Mouse (Mus musculus) spleen, postnatal 36 days (tissue): ENCODE data around the gene Bcl10.
"Not testable (repeated sequence)": the region's sequence is repeated elsewhere in the genome, so short reads cannot be mapped to it uniquely, and the experiment has no call there.

Experiments used
- DNase-seq, 2 experiments: peaks; one replicate each; pipeline ENCODE4 v3.0.0; 2022; ENCODE audit warnings: low spot score in 2 of 2, mixed read lengths in 1 of 2

The Bcl10 gene

GRCm38 (mm10) chr3:145950815-145951130 lies 28.2 kb downstream of the Bcl10 start:
- no peak for DNase-seq

- DNase-seq, result peak in 1 of 2 experiments; percentile 15
Measured at GRCm38 (mm10) chr3:145951287-145952165, 28.9 kb downstream of the Bcl10 start.

- no peak for DNase-seq
Measured at GRCm38 (mm10) chr3:145952945-145953344, 30.3 kb downstream of the Bcl10 start.

- DNase-seq, result no peak
Measured at GRCm38 (mm10) chr3:145953411-145953810, 30.8 kb downstream of the Bcl10 start.

GRCm38 (mm10) chr3:145959824-145960223 lies 37.2 kb downstream of the Bcl10 start:
- no peak for DNase-seq

DNA sequence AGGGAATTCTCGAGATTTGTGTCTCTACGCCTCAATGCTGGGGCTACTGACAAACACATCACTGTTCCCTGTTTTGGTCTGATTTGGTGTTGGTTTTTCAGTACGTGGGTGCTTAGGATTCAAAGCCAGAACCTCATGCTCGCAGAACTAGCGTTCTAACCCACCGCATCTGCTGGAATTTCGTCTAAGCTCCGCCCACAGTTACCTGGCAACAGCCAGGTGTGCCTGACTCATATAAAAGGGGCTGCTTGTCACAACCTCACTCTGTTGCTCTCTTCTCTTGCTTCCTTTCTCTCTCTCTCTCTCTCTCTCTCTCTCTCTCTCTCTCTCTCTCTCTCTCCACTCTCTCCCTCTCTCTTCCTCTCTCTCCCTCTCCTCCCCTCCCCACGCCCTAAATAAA lies 39.8 kb downstream of the Bcl10 start:
- no peak for DNase-seq

DNA sequence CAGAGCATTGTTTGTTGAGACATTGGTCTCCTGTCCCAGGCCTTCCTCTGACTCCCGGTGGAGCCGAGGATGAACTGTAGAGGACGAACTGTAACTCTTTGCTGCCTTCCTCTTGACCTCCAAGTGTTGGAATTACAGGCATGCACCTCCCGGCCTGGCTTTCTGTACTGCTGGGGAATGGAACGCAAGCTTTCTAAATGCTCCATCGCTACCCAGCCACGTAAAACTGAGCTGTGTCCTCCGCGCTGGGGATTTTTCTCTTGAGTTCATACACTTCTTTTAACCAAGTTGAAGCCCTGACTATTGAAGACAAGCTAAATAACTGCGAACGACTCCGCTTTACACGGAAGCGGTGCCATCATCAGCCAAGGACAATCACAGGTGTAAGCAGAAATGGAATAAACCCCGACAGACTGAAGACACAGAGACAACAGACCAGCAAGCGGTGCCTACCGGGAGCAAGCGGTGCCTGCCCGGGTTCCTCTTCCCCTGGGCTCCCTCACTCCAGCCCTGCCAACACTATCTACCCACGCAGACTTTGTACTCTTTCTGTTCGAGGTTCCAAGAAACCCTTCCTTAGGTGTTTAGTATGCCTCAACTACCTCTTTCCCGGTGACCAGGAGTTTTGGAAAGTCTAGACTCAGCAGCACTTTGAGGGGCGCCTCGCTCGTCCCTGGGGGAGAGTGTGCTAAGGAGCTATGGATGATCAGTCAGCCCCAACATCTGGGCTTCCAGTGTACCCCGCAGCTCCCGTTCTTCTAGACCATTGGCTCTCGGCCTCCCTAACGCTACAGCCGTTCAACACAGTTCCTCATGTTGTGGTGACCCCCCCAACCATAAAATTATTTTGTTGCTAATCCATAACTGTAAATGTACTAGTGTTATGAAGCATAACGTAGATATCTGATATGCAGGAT lies 40.8 kb downstream of the Bcl10 start:
- DNase-seq, result no peak

- DNase-seq, result no peak
Measured at GRCm38 (mm10) chr3:145964018-145964387, 41.4 kb downstream of the Bcl10 start.

GRCm38 (mm10) chr3:145964473-145964872 lies 41.9 kb downstream of the Bcl10 start:
- DNase-seq, result no peak

DNA sequence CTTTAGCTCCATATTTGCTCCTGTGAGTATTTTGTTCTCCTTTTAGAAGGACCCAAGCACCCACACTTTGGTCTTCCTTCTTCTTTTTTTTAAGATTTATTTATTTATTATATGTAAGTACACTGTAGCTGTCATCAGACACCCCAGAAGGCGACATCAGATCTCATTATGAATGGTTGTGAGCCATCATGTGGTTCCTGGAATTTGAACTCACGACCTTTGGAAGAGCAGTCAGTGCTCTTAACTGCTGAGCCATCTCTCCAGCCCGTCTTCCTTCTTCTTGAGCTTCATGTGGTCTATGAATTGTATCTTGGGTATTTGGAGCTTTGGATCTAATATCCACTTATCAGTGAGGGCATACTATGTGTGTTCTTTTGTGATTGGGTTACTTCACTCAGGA lies 43.0 kb downstream of the Bcl10 start:
- DNase-seq, result not testable (repeated sequence)

DNA sequence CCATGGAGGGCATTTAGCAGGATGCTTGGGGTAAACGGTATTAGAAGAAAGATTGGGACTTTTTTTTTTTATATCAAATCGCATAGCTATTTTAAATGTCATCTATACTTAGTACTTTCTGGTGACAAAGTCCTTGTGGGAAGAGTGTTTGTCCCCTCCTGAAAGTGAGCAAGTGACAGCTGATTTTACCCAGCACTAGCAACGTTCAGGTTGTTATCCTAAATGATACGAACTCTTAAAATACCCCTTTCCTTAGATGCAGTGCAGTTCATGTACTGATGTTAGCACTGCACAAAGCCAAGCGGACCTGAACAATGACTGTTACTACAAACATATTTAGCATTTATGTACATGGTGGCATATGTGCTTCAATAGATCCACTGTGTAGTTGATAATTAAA lies 44.2 kb downstream of the Bcl10 start:
- no peak for DNase-seq

GRCm38 (mm10) chr3:145969031-145969501 lies 46.5 kb downstream of the Bcl10 start:
- no peak for DNase-seq

- DNase-seq, result no peak
Measured at GRCm38 (mm10) chr3:145971501-145971900, 48.9 kb downstream of the Bcl10 start.

GRCm38 (mm10) chr3:145974986-145975385 lies 52.4 kb downstream of the Bcl10 start:
- no peak for DNase-seq
